Mouse (Mus musculus): ENCODE results near the gene Slc12a9. TPM values are rescaled to one million over a fixed set of nuclear protein-coding genes. Genes with fewer than 3 reads are reported as not detected.

Gene Slc12a9
- polyA plus RNA-seq, 1 experiment: 25.8 TPM

DNA sequence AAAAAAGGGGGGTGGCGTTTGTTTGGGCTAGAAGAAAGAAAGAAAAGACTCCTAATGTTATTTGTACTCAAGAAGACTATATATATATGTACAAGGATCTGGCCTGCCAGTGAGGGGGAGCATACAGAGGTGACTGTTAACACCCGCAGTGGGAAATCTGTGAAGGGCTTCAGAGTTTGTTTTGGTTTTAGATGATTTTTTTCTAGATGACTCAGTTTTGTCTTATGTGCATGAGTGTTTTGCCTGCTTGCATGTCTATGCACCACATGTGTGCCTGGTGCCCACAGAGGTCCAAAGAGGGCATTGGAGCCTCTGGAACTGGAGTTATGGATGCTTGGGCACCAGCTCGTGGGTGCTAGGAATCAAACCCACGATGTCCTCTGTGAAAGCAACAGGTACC, 13.6 kb upstream of the Slc12a9 start:
- no peak for DNase-seq (ENCODE audit: low read depth in 1 of 2, low spot score in 2 of 2)
- 87% methylated on average over 4 of the region's 4 CpGs for WGBS
- H3K4me3 ChIP-seq (ENCODE audit: extremely low read depth, insufficient read depth, insufficient read length): no peak overlapping the region
- no peaks in the 10 kb centered on the region for H3K36me3 ChIP-seq (ENCODE audit: control insufficient read depth, insufficient read depth, low read length)
- H3K27ac ChIP-seq (ENCODE audit: insufficient read depth, low read length): no peak overlapping the region
- H3K27me3 ChIP-seq (ENCODE audit: control insufficient read depth, insufficient read depth, low read length): peaks cover 9% of the 10 kb centered on the region
- no peak for TF ChIP-seq POLR2A (IDR thresholded peaks at IDR 0.05; ENCODE audit: low read depth, low read length)
- no peak for TF ChIP-seq CTCF (IDR thresholded peaks at IDR 0.05; ENCODE audit: extremely low read depth, insufficient read depth, insufficient read length, insufficient replicate concordance)
- H3K4me1 ChIP-seq (ENCODE audit: control insufficient read depth, insufficient read depth, insufficient read length): peaks cover 2% of the 10 kb centered on the region

DNA sequence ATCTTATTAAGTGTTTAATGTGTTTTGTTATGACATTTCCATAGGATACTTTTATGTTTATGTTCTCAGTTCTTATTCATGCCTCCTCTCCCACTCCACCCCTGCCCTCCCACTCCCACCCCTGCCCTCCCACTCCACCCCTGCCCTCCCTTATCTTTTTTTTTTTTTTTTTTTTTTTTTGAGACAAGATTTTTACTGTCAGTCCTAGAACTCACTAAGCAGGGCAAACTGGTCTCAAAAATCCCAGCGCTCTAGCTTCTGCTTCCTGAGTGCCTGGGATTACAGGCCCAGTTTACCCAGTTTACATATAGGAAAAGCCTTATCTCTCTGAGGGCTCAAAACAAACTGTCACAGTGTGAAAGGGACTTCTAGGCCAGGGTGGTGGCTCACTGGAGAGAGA, 13.0 kb upstream of the Slc12a9 start:
- DNase-seq (ENCODE audit: low read depth in 1 of 2, low spot score in 2 of 2): no peak
- 81% methylated on average over 1 of the region's 1 CpGs for WGBS
- Histone ChIP-seq H3K27me3 (ENCODE audit: control insufficient read depth, insufficient read depth, low read length) (peaks cover 9% of the 10 kb centered on the region), H3K36me3 (ENCODE audit: control insufficient read depth, insufficient read depth, low read length) (no peaks in the 10 kb centered on the region), H3K4me1 (ENCODE audit: control insufficient read depth, insufficient read depth, insufficient read length) (peaks cover 2% of the 10 kb centered on the region), H3K4me3 (ENCODE audit: extremely low read depth, insufficient read depth, insufficient read length) (no peak overlapping the region), H3K27ac (ENCODE audit: insufficient read depth, low read length) (no peak overlapping the region)
- TF ChIP-seq POLR2A (IDR thresholded peaks at IDR 0.05; ENCODE audit: low read depth, low read length): no peak
- TF ChIP-seq CTCF (IDR thresholded peaks at IDR 0.05; ENCODE audit: extremely low read depth, insufficient read depth, insufficient read length, insufficient replicate concordance): no peak

DNA sequence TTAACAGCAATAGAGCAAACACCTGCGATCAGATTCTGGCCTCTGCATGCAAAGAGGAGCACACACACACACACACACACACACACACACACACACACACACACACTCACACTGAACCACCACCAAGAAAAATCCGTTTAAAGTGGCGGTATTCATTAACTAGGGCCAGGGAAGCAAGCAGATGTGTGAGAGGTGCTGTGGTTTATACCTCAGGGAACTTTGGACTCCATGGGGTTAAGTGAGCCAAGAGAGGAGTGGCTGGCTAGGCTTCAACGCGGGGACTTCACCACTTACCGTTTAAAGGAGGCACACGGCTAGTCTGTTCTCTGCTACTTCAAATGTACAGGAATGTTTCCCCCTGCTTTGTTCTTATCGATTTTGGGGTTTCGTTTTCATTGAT, 12.4 kb upstream of the Slc12a9 start:
- Histone ChIP-seq H3K4me3 (ENCODE audit: extremely low read depth, insufficient read depth, insufficient read length) (no peak overlapping the region), H3K27me3 (ENCODE audit: control insufficient read depth, insufficient read depth, low read length) (peaks cover 7% of the 10 kb centered on the region), H3K4me1 (ENCODE audit: control insufficient read depth, insufficient read depth, insufficient read length) (peaks cover 2% of the 10 kb centered on the region), H3K36me3 (ENCODE audit: control insufficient read depth, insufficient read depth, low read length) (no peaks in the 10 kb centered on the region), H3K27ac (ENCODE audit: insufficient read depth, low read length) (no peak overlapping the region)
- DNase-seq (ENCODE audit: low read depth in 1 of 2, low spot score in 2 of 2): no peak
- TF ChIP-seq CTCF (IDR thresholded peaks at IDR 0.05; ENCODE audit: extremely low read depth, insufficient read depth, insufficient read length, insufficient replicate concordance) (no peak), POLR2A (IDR thresholded peaks at IDR 0.05; ENCODE audit: low read depth, low read length) (no peak)
- 12% methylated on average over 9 of the region's 9 CpGs for WGBS

DNA sequence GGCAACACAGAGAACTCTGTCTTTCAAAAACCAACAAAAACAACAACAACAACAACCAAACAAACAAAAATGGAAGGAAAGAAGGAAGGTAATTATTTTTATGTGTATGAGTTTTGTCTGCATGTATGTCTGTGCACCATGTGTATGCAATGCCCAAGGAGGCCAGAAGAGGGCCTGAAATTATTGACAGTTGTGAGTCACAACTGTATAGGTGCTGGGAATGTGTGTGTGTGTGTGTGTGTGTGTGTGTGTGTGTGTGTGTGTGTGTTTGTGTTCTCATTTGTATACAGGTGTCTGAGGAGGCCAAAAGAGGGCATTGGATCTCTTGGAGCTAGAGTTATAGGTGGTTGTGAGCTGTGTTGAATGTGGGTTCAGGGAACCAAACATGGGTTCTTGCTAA, 10.5 kb upstream of the Slc12a9 start:
- Histone ChIP-seq H3K27me3 (ENCODE audit: control insufficient read depth, insufficient read depth, low read length) (no peaks in the 10 kb centered on the region), H3K27ac (ENCODE audit: insufficient read depth, low read length) (no peak overlapping the region), H3K4me1 (ENCODE audit: control insufficient read depth, insufficient read depth, insufficient read length) (peaks cover 9% of the 10 kb centered on the region; the same call in 1 of the 2 replicates), H3K36me3 (ENCODE audit: control insufficient read depth, insufficient read depth, low read length) (no peaks in the 10 kb centered on the region), H3K4me3 (ENCODE audit: extremely low read depth, insufficient read depth, insufficient read length) (no peak overlapping the region)
- TF ChIP-seq CTCF (IDR thresholded peaks at IDR 0.05; ENCODE audit: extremely low read depth, insufficient read depth, insufficient read length, insufficient replicate concordance): no peak
- TF ChIP-seq POLR2A (IDR thresholded peaks at IDR 0.05; ENCODE audit: low read depth, low read length): no peak
- no peak for DNase-seq (ENCODE audit: low read depth in 1 of 2, low spot score in 2 of 2)

DNA sequence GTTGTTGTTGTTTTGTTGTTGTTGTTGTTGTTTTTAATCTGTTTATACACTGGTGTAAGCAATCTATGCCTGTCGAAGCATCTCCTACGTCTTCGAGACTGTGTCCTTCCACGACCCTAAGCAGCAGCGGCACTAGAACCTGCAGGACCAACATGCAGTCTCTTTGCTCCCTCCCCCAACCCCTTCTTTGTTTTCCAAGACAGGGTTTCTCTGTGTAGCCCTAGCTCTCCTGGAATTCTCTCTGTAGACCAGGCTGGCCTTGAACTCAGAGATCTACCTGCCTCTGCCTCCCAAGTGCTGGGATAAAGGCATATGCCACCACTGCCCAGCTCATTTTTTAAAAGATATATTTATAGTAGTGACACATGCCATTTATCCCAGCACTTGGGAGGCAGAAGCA, 10.0 kb upstream of the Slc12a9 start:
- no peaks in the 10 kb centered on the region for H3K36me3 ChIP-seq (ENCODE audit: control insufficient read depth, insufficient read depth, low read length)
- no peak for DNase-seq (ENCODE audit: low read depth in 1 of 2, low spot score in 2 of 2)
- H3K4me3 ChIP-seq (ENCODE audit: extremely low read depth, insufficient read depth, insufficient read length): no peak overlapping the region
- WGBS: 92% methylated on average over 5 of the region's 5 CpGs
- no peak for TF ChIP-seq CTCF (IDR thresholded peaks at IDR 0.05; ENCODE audit: extremely low read depth, insufficient read depth, insufficient read length, insufficient replicate concordance)
- TF ChIP-seq POLR2A (IDR thresholded peaks at IDR 0.05; ENCODE audit: low read depth, low read length): no peak
- peaks cover 13% of the 10 kb centered on the region; the same call in 1 of the 2 replicates for H3K4me1 ChIP-seq (ENCODE audit: control insufficient read depth, insufficient read depth, insufficient read length)
- no peak overlapping the region for H3K27ac ChIP-seq (ENCODE audit: insufficient read depth, low read length)
- no peaks in the 10 kb centered on the region for H3K27me3 ChIP-seq (ENCODE audit: control insufficient read depth, insufficient read depth, low read length)

DNA sequence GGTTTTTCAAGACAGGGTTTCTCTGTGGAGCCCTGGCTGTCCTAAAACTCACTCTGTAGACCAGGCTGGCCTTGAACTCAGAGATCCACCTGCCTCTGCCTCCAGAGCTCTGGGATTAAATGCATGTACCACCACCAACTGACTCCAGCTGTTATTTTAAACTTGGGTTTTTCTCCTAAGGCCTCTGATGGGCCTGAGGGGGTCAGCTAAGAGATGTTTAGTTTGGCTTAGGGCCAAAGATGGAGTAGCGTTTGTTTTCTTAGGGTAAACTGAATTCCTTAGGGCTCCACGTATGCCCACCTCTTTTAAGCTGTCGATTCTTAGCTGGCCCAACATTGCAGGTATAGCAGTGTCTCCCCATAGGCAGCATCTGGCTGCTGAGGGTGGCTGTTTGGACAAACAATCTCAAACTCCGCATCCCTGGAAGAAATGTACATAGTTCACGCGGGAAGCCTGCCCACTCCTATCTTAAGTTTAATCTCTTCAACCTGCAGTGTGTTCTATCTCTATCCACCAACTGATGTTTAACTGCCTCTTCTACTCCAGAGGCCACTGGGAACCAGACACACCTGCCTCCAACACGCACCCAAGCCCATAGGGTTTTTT, 9.1 kb upstream of the Slc12a9 start:
- WGBS: 73% methylated on average over 7 of the region's 7 CpGs
- Histone ChIP-seq H3K4me1 (ENCODE audit: control insufficient read depth, insufficient read depth, insufficient read length) (peaks cover 13% of the 10 kb centered on the region; the same call in 1 of the 2 replicates), H3K27ac (ENCODE audit: insufficient read depth, low read length) (no peak overlapping the region), H3K27me3 (ENCODE audit: control insufficient read depth, insufficient read depth, low read length) (no peaks in the 10 kb centered on the region), H3K4me3 (ENCODE audit: extremely low read depth, insufficient read depth, insufficient read length) (no peak overlapping the region), H3K36me3 (ENCODE audit: control insufficient read depth, insufficient read depth, low read length) (no peaks in the 10 kb centered on the region)
- DNase-seq (ENCODE audit: low read depth in 1 of 2, low spot score in 2 of 2): no peak
- TF ChIP-seq POLR2A (IDR thresholded peaks at IDR 0.05; ENCODE audit: low read depth, low read length) (no peak), CTCF (IDR thresholded peaks at IDR 0.05; ENCODE audit: extremely low read depth, insufficient read depth, insufficient read length, insufficient replicate concordance) (no peak)

DNA sequence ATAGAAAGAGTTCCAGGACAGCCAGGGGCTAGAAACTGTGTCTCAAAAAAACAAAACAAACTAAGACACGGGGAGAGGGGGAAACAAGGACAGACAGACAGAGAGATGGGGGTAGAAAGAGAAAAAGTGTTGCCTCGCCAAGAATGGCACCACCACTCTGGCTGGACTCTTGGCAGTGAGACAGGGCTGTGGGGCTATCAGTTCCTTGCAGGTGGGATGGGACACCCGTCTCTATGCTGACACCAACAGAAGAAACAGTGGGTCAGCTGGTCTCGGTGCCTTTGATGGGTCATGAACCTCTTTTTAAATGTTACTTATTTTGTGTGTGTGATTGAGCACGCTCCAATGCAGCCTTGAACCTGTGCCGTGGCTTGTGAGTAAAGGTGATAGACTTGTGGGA, 6.8 kb upstream of the Slc12a9 start:
- Histone ChIP-seq H3K36me3 (ENCODE audit: control insufficient read depth, insufficient read depth, low read length) (no peaks in the 10 kb centered on the region), H3K27ac (ENCODE audit: insufficient read depth, low read length) (no peak overlapping the region), H3K4me1 (ENCODE audit: control insufficient read depth, insufficient read depth, insufficient read length) (peaks cover 12% of the 10 kb centered on the region; the same call in 1 of the 2 replicates), H3K27me3 (ENCODE audit: control insufficient read depth, insufficient read depth, low read length) (no peaks in the 10 kb centered on the region), H3K4me3 (ENCODE audit: extremely low read depth, insufficient read depth, insufficient read length) (no peak overlapping the region)
- WGBS: 83% methylated on average over 6 of the region's 6 CpGs
- no peak for TF ChIP-seq POLR2A (IDR thresholded peaks at IDR 0.05; ENCODE audit: low read depth, low read length)
- no peak for DNase-seq (ENCODE audit: low read depth in 1 of 2, low spot score in 2 of 2)

Measured in spleen, adult 2 months (tissue).